ENCODE assay signal across 24 mouse cellular contexts in the genomic region with DNA sequence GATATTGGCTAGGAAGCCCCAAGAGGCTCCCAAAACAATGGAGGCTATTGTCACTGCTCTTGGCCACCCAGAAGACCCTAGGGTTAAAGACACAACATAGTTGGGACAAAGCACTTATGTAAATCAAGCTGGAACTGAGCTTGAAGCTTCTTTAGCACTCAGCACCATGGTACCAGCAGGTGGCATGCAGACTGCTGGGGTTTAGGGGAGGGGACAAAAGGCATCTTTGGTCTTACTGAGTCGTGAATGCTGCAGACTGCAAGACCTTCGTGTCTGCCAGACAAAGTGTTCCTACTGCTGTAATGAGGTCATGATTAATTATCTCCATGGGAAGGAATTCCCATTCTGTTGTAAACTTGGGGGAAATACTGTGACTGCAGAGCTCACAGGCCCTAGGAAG. TPM values are rescaled to one million over a fixed set of nuclear protein-coding genes. Genes with fewer than 3 reads are reported as not detected.
A peak's percentile ranks its signal among the peaks of the same experiment; 100 is the strongest.
DNase-seq lines count a peak whose midpoint lies in the region; ATAC-seq lines count a peak whose summit lies in the region.
"Had no signal": no experiment of that assay in that cellular context is flagged by ENCODE, and none has a peak within 500 bp of the region (broad histone marks: within the 10 kb centered on the region; RNA-seq: fewer than 3 reads in every experiment).

No protein-coding gene starts in this region.

- H3K4me3 ChIP-seq in hindbrain, embryonic 11.5 days (ENCODE audit: low read depth, low read length), result no peak overlapping the region
- H3K4me3 ChIP-seq in hindbrain, embryonic 12.5 days, result no peak overlapping the region
- H3K4me3 ChIP-seq: forebrain, embryonic 10.5 days; forebrain, embryonic 13.5 days; heart, embryonic 12.5 days; heart, embryonic 15.5 days; hindbrain, embryonic 10.5 days; hindbrain, embryonic 15.5 days had no signal

- no peaks in the 10 kb centered on the region for H3K9me3 ChIP-seq in hindbrain, embryonic 11.5 days (ENCODE audit: control insufficient read depth, low read length)
- no peaks in the 10 kb centered on the region for H3K9me3 ChIP-seq in hindbrain, embryonic 12.5 days (replicated peaks)
- H3K9me3 ChIP-seq: forebrain, embryonic 10.5 days; forebrain, embryonic 13.5 days; heart, embryonic 12.5 days; heart, embryonic 15.5 days; hindbrain, embryonic 10.5 days; hindbrain, embryonic 15.5 days had no signal

- H3K4me1 ChIP-seq in hindbrain, embryonic 11.5 days (replicated peaks; ENCODE audit: control insufficient read depth, insufficient read depth, low read length), result no peaks in the 10 kb centered on the region
- H3K4me1 ChIP-seq in hindbrain, embryonic 12.5 days, result no peaks in the 10 kb centered on the region
- H3K4me1 ChIP-seq: forebrain, embryonic 13.5 days; heart, embryonic 15.5 days; hindbrain, embryonic 15.5 days had no signal

- no peak overlapping the region for H3K27ac ChIP-seq in hindbrain, embryonic 11.5 days (ENCODE audit: low read depth, low read length)
- no peak overlapping the region for H3K27ac ChIP-seq in hindbrain, embryonic 12.5 days
- H3K27ac ChIP-seq: forebrain, embryonic 10.5 days; forebrain, embryonic 13.5 days; heart, embryonic 15.5 days; hindbrain, embryonic 10.5 days; hindbrain, embryonic 15.5 days had no signal

- DNase-seq in hindbrain, embryonic 11.5 days (ENCODE audit: low spot score), result peak; percentile 3
- DNase-seq in retina, postnatal 1 day, result peak; percentile 25
- DNase-seq in retina, embryonic 14.5 days (ENCODE audit: low spot score), result no peak
- DNase-seq in ZHBTc4 (ENCODE audit: low read depth, low spot score) (peak; percentile 20), adipocyte (ENCODE audit: low spot score) (no peak)
- DNase-seq: adrenal gland, adult 8-10 months; adrenal gland, postnatal 25 days; B cell, adult 2 months; cerebellum, adult 11-12 months; cerebellum, adult 9-10 months; cerebellum, postnatal 14 days; gastrocnemius, postnatal 10 days; gastrocnemius, postnatal 36 days; heart, postnatal 10 days; heart, postnatal 36 days had no signal

- peak; percentile 65 for ATAC-seq in hindbrain, embryonic 11.5 days (ENCODE audit: low FRiP score)
- no peak for ATAC-seq in hindbrain, embryonic 12.5 days (ENCODE audit: low FRiP score)
- ATAC-seq: forebrain, embryonic 13.5 days; forebrain, embryonic 16.5 days; intestine, postnatal 0 days had no signal

- 2% methylated on average over 2 of the region's 2 CpGs for WGBS in hindbrain, embryonic 11.5 days
- WGBS in hindbrain, embryonic 12.5 days, result 0% methylated on average over 2 of the region's 2 CpGs

- no peaks in the 10 kb centered on the region for H3K36me3 ChIP-seq in hindbrain, embryonic 11.5 days (ENCODE audit: control insufficient read depth, insufficient read depth, low read length)
- no peaks in the 10 kb centered on the region for H3K36me3 ChIP-seq in hindbrain, embryonic 12.5 days
- H3K36me3 ChIP-seq: forebrain, embryonic 10.5 days; heart, embryonic 12.5 days; heart, embryonic 15.5 days; hindbrain, embryonic 10.5 days; hindbrain, embryonic 15.5 days had no signal

- H3K4me2 ChIP-seq in hindbrain, embryonic 11.5 days (replicated peaks; ENCODE audit: low read depth, low read length), result no peak overlapping the region
- no peak overlapping the region for H3K4me2 ChIP-seq in hindbrain, embryonic 12.5 days (replicated peaks)
- H3K4me2 ChIP-seq: forebrain, embryonic 13.5 days; heart, embryonic 12.5 days; heart, embryonic 15.5 days; hindbrain, embryonic 15.5 days had no signal

- no peak overlapping the region for H3K9ac ChIP-seq in hindbrain, embryonic 11.5 days (ENCODE audit: low read depth, low read length)
- H3K9ac ChIP-seq in hindbrain, embryonic 12.5 days, result no peak overlapping the region
- H3K9ac ChIP-seq: forebrain, embryonic 13.5 days; heart, embryonic 12.5 days; heart, embryonic 15.5 days; hindbrain, embryonic 15.5 days had no signal

- no peaks in the 10 kb centered on the region for H3K27me3 ChIP-seq in hindbrain, embryonic 11.5 days (ENCODE audit: control insufficient read depth, insufficient read depth, low read length)
- H3K27me3 ChIP-seq in hindbrain, embryonic 12.5 days, result no peaks in the 10 kb centered on the region
- H3K27me3 ChIP-seq: forebrain, embryonic 13.5 days; heart, embryonic 12.5 days; heart, embryonic 15.5 days; hindbrain, embryonic 15.5 days had no signal

RNA-seq across cellular contexts. Expression of a gene that starts 17.6 kb away (rescaled TPM):
- 34.4 and 38.8 TPM in 2 replicates for polyA plus RNA-seq in hindbrain, embryonic 11.5 days (2014; fragmentation: Nextera tagmentation; extraction: Ambion mirVana)
- 24.6 and 26.4 TPM in 2 replicates for polyA plus RNA-seq in hindbrain, embryonic 12.5 days (2016; fragmentation: Nextera tagmentation; extraction: Ambion mirVana)

RNA-seq across cellular contexts. Expression of a gene that starts 52.5 kb away (rescaled TPM):
- 1.1 TPM in 2 replicates for polyA plus RNA-seq in hindbrain, embryonic 11.5 days (2014; fragmentation: Nextera tagmentation; extraction: Ambion mirVana)
- 1.5 and 2.2 TPM in 2 replicates for polyA plus RNA-seq in hindbrain, embryonic 12.5 days (2016; fragmentation: Nextera tagmentation; extraction: Ambion mirVana)

Comparison
In these comparisons a context has a peak if more than half of its experiments do, and no peak if none do; other contexts are left out.
1. DNase-seq: peak in hindbrain, embryonic 11.5 days (single experiment), retina, postnatal 1 day (single experiment) and ZHBTc4 (single experiment); none in retina, embryonic 14.5 days (single experiment) and adipocyte (single experiment).